Mouse (Mus musculus) olfactory bulb, adult 2 months (tissue): Measurements from ENCODE around the gene Sh3pxd2a.

Experiments used
- CTCF ChIP-seq: fragments of 200-500 bp; IDR thresholded peaks from 2 replicates; pipeline ENCODE4 v1.5.1; 2012; ENCODE audit warnings: low read depth, mild to moderate bottlenecking, low read length, moderate library complexity; ENCODE audit not compliant: insufficient read depth
- POLR2A ChIP-seq: fragments of 200-500 bp; IDR thresholded peaks from 2 replicates; pipeline ENCODE4 v1.6.1; 2012; ENCODE audit warnings: mild to moderate bottlenecking, low read depth, low read length, moderate library complexity; ENCODE audit not compliant: insufficient read depth

GRCm38 (mm10) chr19:47468750-47469149, 4.5 kb upstream of the Sh3pxd2a start:
- TF ChIP-seq POLR2A = no peak
- TF ChIP-seq CTCF = no peak
